Mouse (Mus musculus) MEL (cell line): Measurements from ENCODE around the gene C1s1. TPM values are rescaled to one million over a fixed set of nuclear protein-coding genes. Genes with fewer than 3 reads are reported as not detected.
"Not testable (repeated sequence)": the region's sequence is repeated elsewhere in the genome, so short reads cannot be mapped to it uniquely, and the experiment has no call there.

Experiments
- DNase-seq: peaks from one replicate; pipeline ENCODE4 v3.0.0; 2011; ENCODE audit warnings: low read depth, low spot score
- H3K27ac ChIP-seq: 2 replicates; pipeline ENCODE4 v1.5.1; 2012; ENCODE audit warnings: low read depth, mild to moderate bottlenecking, control low read depth, low read length, moderate library complexity; ENCODE audit not compliant: control insufficient read depth
- H3K27me3 ChIP-seq, 2 experiments: fragments of 150-350 bp in 1 of 2; sonication (generic) in 1 of 2; 2 replicates each; pipeline ENCODE4 v1.6.1; 2012; ENCODE audit warnings: low read length in 2 of 2, mild to moderate bottlenecking in 2 of 2, improper control_type of control experiment in 1 of 2, moderate library complexity in 1 of 2; ENCODE audit not compliant: insufficient read depth in 2 of 2, control insufficient read depth in 1 of 2
- H3K36me3 ChIP-seq, 2 experiments: 2 replicates each; pipeline ENCODE4 v1.6.1; 2012 to 2014; ENCODE audit warnings: low read length in 2 of 2, improper control_type of control experiment in 1 of 2, inconsistent platforms in 1 of 2, mild to moderate bottlenecking in 1 of 2; ENCODE audit not compliant: insufficient read depth in 2 of 2, control insufficient read depth in 1 of 2
- H3K4me1 ChIP-seq, 2 experiments: fragments of 150-350 bp in 1 of 2; sonication (generic) in 1 of 2; 2 replicates each; pipeline ENCODE4 v1.6.1; 2012; ENCODE audit warnings: low read length in 2 of 2, improper control_type of control experiment in 1 of 2, mild to moderate bottlenecking in 1 of 2; ENCODE audit not compliant: insufficient read depth in 2 of 2, control insufficient read depth in 1 of 2
- H3K4me3 ChIP-seq, 2 experiments: fragments of 150-350 bp in 1 of 2; sonication (generic) in 1 of 2; 2 replicates each; pipeline ENCODE4 v1.5.1; 2012; ENCODE audit warnings: low read depth in 2 of 2, low read length in 2 of 2, mild to moderate bottlenecking in 2 of 2, moderate library complexity in 2 of 2, control low read depth in 1 of 2, improper control_type of control experiment in 1 of 2; ENCODE audit not compliant: control insufficient read depth in 1 of 2, insufficient read depth in 1 of 2
- H3K79me2 ChIP-seq: 2 replicates; pipeline ENCODE4 v1.6.1; 2012; ENCODE audit warnings: mild to moderate bottlenecking, low read length, moderate library complexity; ENCODE audit not compliant: control insufficient read depth, poor library complexity, insufficient read depth
- H3K9ac ChIP-seq: 2 replicates; pipeline ENCODE4 v1.6.1; 2012; ENCODE audit warnings: low read depth, mild to moderate bottlenecking, control low read depth, low read length, moderate library complexity; ENCODE audit not compliant: control insufficient read depth, poor library complexity, severe bottlenecking
- H3K9me3 ChIP-seq: fragments of 150-350 bp; sonication (generic); replicated peaks from 2 replicates; pipeline ENCODE4 v1.6.1; 2012; ENCODE audit warnings: mild to moderate bottlenecking, low read length, improper control_type of control experiment, moderate library complexity; ENCODE audit not compliant: insufficient read depth
- BHLHE40 ChIP-seq: IDR thresholded peaks from 2 replicates; pipeline ENCODE4 v1.6.1; 2012; ENCODE audit warnings: low read depth, mild to moderate bottlenecking, inconsistent platforms, low read length, improper control_type of control experiment, borderline replicate concordance
- CHD1 ChIP-seq: IDR thresholded peaks from 2 replicates; pipeline ENCODE4 v1.6.1; 2012; ENCODE audit warnings: low read depth, mild to moderate bottlenecking, inconsistent platforms, low read length, improper control_type of control experiment
- CTCF ChIP-seq, 3 experiments: IDR thresholded peaks in 2 of 3; conservative IDR thresholded peaks in 1 of 3; 2 replicates each; pipeline ENCODE4 v1.5.1; 2011 to 2012; ENCODE audit warnings: low read length in 3 of 3, low read depth in 2 of 3, mild to moderate bottlenecking in 2 of 3, improper control_type of control experiment in 1 of 3, inconsistent platforms in 1 of 3, mixed read lengths in 1 of 3, moderate library complexity in 1 of 3; ENCODE audit not compliant: control insufficient read depth in 1 of 3, insufficient read depth in 1 of 3, poor library complexity in 1 of 3, severe bottlenecking in 1 of 3
- E2F4 ChIP-seq: IDR thresholded peaks from 2 replicates; pipeline ENCODE4 v1.6.1; 2011; ENCODE audit warnings: low read depth, low read length, improper control_type of control experiment, borderline replicate concordance
- ELF1 ChIP-seq: IDR thresholded peaks from 2 replicates; pipeline ENCODE4 v1.6.1; 2014; ENCODE audit warnings: low read depth, mild to moderate bottlenecking, inconsistent platforms, low read length, improper control_type of control experiment, moderate library complexity
- EP300 ChIP-seq, 2 experiments: IDR thresholded peaks; 2 replicates each; pipeline ENCODE4 v1.6.1; 2011; ENCODE audit warnings: improper control_type of control experiment in 2 of 2, low read length in 2 of 2, low read depth in 1 of 2, mild to moderate bottlenecking in 1 of 2
- JUND ChIP-seq: IDR thresholded peaks from 2 replicates; pipeline ENCODE4 v1.6.1; 2011; ENCODE audit warnings: low read depth, mild to moderate bottlenecking, improper control_type of control experiment, low read length
- KAT2A ChIP-seq: conservative IDR thresholded peaks from 2 replicates; pipeline ENCODE4 v1.6.1; 2012; ENCODE audit warnings: low read depth, low read length, improper control_type of control experiment, inconsistent platforms
- MAFK ChIP-seq: IDR thresholded peaks from 2 replicates; pipeline ENCODE4 v1.6.1; 2011; ENCODE audit warnings: low read depth, mild to moderate bottlenecking, low read length, improper control_type of control experiment, borderline replicate concordance
- MEF2A ChIP-seq: IDR thresholded peaks from 2 replicates; pipeline ENCODE4 v1.6.1; 2014; ENCODE audit warnings: low read depth, mild to moderate bottlenecking, inconsistent platforms, low read length, improper control_type of control experiment; ENCODE audit not compliant: poor library complexity, insufficient replicate concordance, severe bottlenecking; ENCODE audit errors: extremely low read depth
- MYC ChIP-seq: IDR thresholded peaks from 2 replicates; pipeline ENCODE4 v1.6.1; 2011; ENCODE audit warnings: low read depth, mild to moderate bottlenecking, low read length, improper control_type of control experiment, moderate library complexity
- NRF1 ChIP-seq: IDR thresholded peaks from 2 replicates; pipeline ENCODE4 v1.6.1; 2014; ENCODE audit warnings: low read depth, mild to moderate bottlenecking, inconsistent platforms, low read length, improper control_type of control experiment, moderate library complexity; ENCODE audit not compliant: poor library complexity, insufficient read depth, severe bottlenecking
- POLR2A ChIP-seq, 2 experiments: IDR thresholded peaks; 2 replicates each; pipeline ENCODE4 v1.6.1; 2011 to 2012; ENCODE audit warnings: low read length in 2 of 2, mild to moderate bottlenecking in 2 of 2, control low read depth in 1 of 2, improper control_type of control experiment in 1 of 2, low read depth in 1 of 2, moderate library complexity in 1 of 2; ENCODE audit not compliant: control insufficient read depth in 1 of 2, insufficient read depth in 1 of 2, poor library complexity in 1 of 2
- POLR2AphosphoS2 ChIP-seq: IDR thresholded peaks from 2 replicates; pipeline ENCODE4 v1.6.1; 2011; ENCODE audit warnings: low read length, improper control_type of control experiment
- RCOR1 ChIP-seq: IDR thresholded peaks from 2 replicates; pipeline ENCODE4 v1.6.1; 2012; ENCODE audit warnings: low read depth, mild to moderate bottlenecking, inconsistent platforms, low read length, improper control_type of control experiment
- SIN3A ChIP-seq: IDR thresholded peaks from 2 replicates; pipeline ENCODE4 v1.6.1; 2012; ENCODE audit warnings: low read length, improper control_type of control experiment, inconsistent platforms
- USF2 ChIP-seq, 2 experiments: IDR thresholded peaks; 2 replicates each; pipeline ENCODE4 v1.6.1; 2011 to 2012; ENCODE audit warnings: improper control_type of control experiment in 2 of 2, low read length in 2 of 2, borderline replicate concordance in 1 of 2, inconsistent platforms in 1 of 2, low read depth in 1 of 2, mild to moderate bottlenecking in 1 of 2; ENCODE audit not compliant: insufficient read depth in 1 of 2
- ZC3H11A ChIP-seq: IDR thresholded peaks from 2 replicates; pipeline ENCODE4 v1.6.1; 2012; ENCODE audit warnings: low read depth, mild to moderate bottlenecking, inconsistent platforms, low read length, improper control_type of control experiment
- ZKSCAN1 ChIP-seq: IDR thresholded peaks from 2 replicates; pipeline ENCODE4 v1.6.1; 2012; ENCODE audit warnings: low read depth, mild to moderate bottlenecking, inconsistent platforms, low read length, improper control_type of control experiment, moderate library complexity
- ZMIZ1 ChIP-seq: IDR thresholded peaks from 2 replicates; pipeline ENCODE4 v1.6.1; 2012; ENCODE audit warnings: low read depth, mild to moderate bottlenecking, inconsistent platforms, low read length, improper control_type of control experiment, moderate library complexity
- polyA plus RNA-seq, 2 experiments: library from polyadenylated mRNA; stranded (reverse) in 1 of 2; unstranded in 1 of 2; fragments of >175 nt in 1 of 2; fragments of >200 nt in 1 of 2; gene quantifications; 2 replicates each; pipeline versions ENCODE4 v1.2.1 to v1.2.4; 2012; ENCODE audit warnings: low replicate concordance in 2 of 2, low read depth in 1 of 2; ENCODE audit not compliant: insufficient read length in 2 of 2, insufficient read depth in 1 of 2, missing spikeins in 1 of 2
- total RNA-seq: library from RNA; depleted of rRNA; stranded (reverse); fragments of 300-350 nt; gene quantifications from 2 replicates; pipeline ENCODE4 v1.2.3, GENCODE M21; 2012

C1s1 gene
- total and polyA plus RNA-seq, 3 experiments = 0.46 to 1.5 TPM; not detected in 1

DNA sequence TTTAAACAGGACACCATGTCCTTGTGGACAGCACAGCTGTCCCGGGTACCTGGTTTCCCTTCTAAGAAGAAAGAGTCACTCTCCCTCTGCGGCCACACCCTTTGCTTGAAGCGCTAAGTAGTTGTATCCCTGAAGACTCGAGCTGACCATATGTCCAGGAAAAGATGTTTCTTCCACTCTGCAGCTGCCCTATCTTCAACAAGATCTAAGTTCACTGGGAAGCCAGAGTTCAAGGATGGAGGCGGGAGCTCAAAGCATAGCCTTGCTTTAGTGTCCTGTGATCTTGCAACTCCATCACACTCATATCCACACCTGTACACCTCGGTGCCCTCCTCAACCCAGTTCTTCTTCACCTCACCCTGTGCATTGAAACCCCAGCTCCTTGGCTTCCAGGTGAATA, 30.2 kb downstream of the C1s1 start:
- Histone ChIP-seq H3K4me1 (peaks cover 0 to 2% of the 10 kb centered on the region in 2 experiments; a peak in 2 of 4 replicates), H3K9ac (no peak overlapping the region), H3K36me3 (peaks cover 0 to 2% of the 10 kb centered on the region in 2 experiments; a peak in 1 of 4 replicates), H3K27ac (no peak overlapping the region), H3K4me3 (no peak overlapping the region), H3K27me3 (no peaks in the 10 kb centered on the region; a peak in 1 of 4 replicates), H3K79me2 (no peaks in the 10 kb centered on the region), H3K9me3 (no peaks in the 10 kb centered on the region)
- no peak for DNase-seq
- TF ChIP-seq CHD1 (no peak), RCOR1 (no peak), CTCF (IDR thresholded peaks at IDR 0.05 in 2 of 3, conservative IDR thresholded peaks at IDR 0.05 in 1 of 3; ENCODE audit: control insufficient read depth in 1 of 3, insufficient read depth in 1 of 3, low read depth in 2 of 3, low read length in 3 of 3, poor library complexity in 1 of 3, severe bottlenecking in 1 of 3) (no peak), BHLHE40 (no peak), MEF2A (no peak), POLR2A (IDR thresholded peaks at IDR 0.05; ENCODE audit: control insufficient read depth in 1 of 2, insufficient read depth in 1 of 2, low read depth in 1 of 2, low read length in 2 of 2, poor library complexity in 1 of 2) (no peak), ZMIZ1 (no peak), MAFK (no peak), E2F4 (no peak), KAT2A (no peak), SIN3A (no peak), NRF1 (no peak), USF2 (IDR thresholded peaks at IDR 0.05; ENCODE audit: borderline replicate concordance in 1 of 2, insufficient read depth in 1 of 2, low read depth in 1 of 2, low read length in 2 of 2) (no peak), ZC3H11A (no peak), POLR2AphosphoS2 (no peak), EP300 (IDR thresholded peaks at IDR 0.05; ENCODE audit: low read depth in 1 of 2, low read length in 2 of 2) (no peak), MYC (no peak), JUND (no peak), ELF1 (no peak), ZKSCAN1 (no peak)

DNA sequence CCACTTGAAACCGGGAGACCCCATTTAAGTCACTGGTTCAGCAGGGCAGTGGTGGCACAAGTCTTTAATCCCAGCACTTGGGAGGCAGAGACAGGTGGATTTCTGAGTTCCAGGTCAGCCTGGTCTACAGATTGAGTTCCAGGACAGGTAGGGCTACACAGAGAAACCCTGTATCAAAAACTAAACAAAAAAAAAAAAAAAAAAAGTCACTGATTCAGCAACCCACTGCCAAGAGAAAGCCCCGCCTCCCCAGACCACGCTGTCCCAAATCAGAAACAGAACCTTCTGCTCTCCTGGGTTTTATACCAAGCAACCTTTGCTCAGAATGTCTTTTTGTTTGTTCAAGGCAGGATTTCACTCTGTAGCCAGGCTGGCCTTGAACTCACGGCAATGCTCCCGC, 33.0 kb downstream of the C1s1 start:
- H3K9ac ChIP-seq, H3K27ac ChIP-seq, DNase-seq, H3K27me3 ChIP-seq, H3K9me3 ChIP-seq, H3K79me2 ChIP-seq, H3K4me3 ChIP-seq: not testable (repeated sequence)
- Histone ChIP-seq H3K36me3 (peaks cover 0 to 11% of the 10 kb centered on the region in 2 experiments; a peak in 2 of 4 replicates), H3K4me1 (peaks cover 0 to 10% of the 10 kb centered on the region in 2 experiments; a peak in 3 of 4 replicates)
